Mouse (Mus musculus) thymus, adult 2 months (tissue): Measurements from ENCODE around the gene Zdhhc5. TPM values are rescaled to one million over a fixed set of nuclear protein-coding genes. Genes with fewer than 3 reads are reported as not detected.

ENCODE experiments used
- DNase-seq: peaks from one replicate; pipeline ENCODE4 v3.0.0; 2021
- H3K27ac ChIP-seq: fragments of 200-500 bp; 2 replicates; pipeline ENCODE4 v1.5.1; 2012; ENCODE audit warnings: low read length, control low read depth; ENCODE audit not compliant: control insufficient read depth, insufficient read depth
- H3K27me3 ChIP-seq: fragments of 200-500 bp; 2 replicates; pipeline ENCODE4 v1.6.1; 2012; ENCODE audit warnings: mild to moderate bottlenecking, low read length, moderate library complexity, mixed read lengths; ENCODE audit not compliant: control insufficient read depth, insufficient read depth
- H3K36me3 ChIP-seq: fragments of 200-500 bp; 2 replicates; pipeline ENCODE4 v1.6.1; 2012; ENCODE audit warnings: mild to moderate bottlenecking, low read length, moderate library complexity; ENCODE audit not compliant: control insufficient read depth, insufficient read depth
- H3K4me1 ChIP-seq: fragments of 200-500 bp; replicated peaks from 2 replicates; pipeline ENCODE4 v1.6.1; 2012; ENCODE audit warnings: low read length; ENCODE audit not compliant: control insufficient read depth, insufficient read depth
- H3K4me3 ChIP-seq: fragments of 200-500 bp; 2 replicates; pipeline ENCODE4 v1.5.1; 2012; ENCODE audit warnings: mild to moderate bottlenecking, low read length, control low read depth, moderate library complexity; ENCODE audit not compliant: control insufficient read depth, insufficient read depth
- CTCF ChIP-seq: fragments of 200-500 bp; IDR thresholded peaks from 2 replicates; pipeline ENCODE4 v1.5.1; 2012; ENCODE audit warnings: mild to moderate bottlenecking, control low read depth, low read length, moderate library complexity, borderline replicate concordance; ENCODE audit not compliant: control insufficient read depth, poor library complexity, insufficient read depth; ENCODE audit errors: extremely low read depth
- POLR2A ChIP-seq: fragments of 200-500 bp; IDR thresholded peaks from 2 replicates; pipeline ENCODE4 v1.6.1; 2012; ENCODE audit warnings: mild to moderate bottlenecking, low read length, control low read depth, moderate library complexity; ENCODE audit not compliant: control insufficient read depth, poor library complexity, insufficient read depth; ENCODE audit errors: extremely low read depth
- WGBS: fragments of 180-500 bp; shearing (Covaris S2); methylation state at CpG from one replicate; pipeline ENCODE4 v1.1.7; 2018; 5-methylcytosine and 5-hydroxymethylcytosine counted together
- polyA plus RNA-seq: library from polyadenylated mRNA; depleted of rRNA; stranded (reverse); fragments of >200 nt; gene quantifications from 2 replicates; pipeline ENCODE4 v1.2.3, GENCODE M21; 2012

Zdhhc5 gene
- polyA plus RNA-seq, 1 experiment: 57.1 TPM

- Histone ChIP-seq H3K27me3 (no peaks in the 10 kb centered on the region), H3K4me1 (no peaks in the 10 kb centered on the region), H3K36me3 (peaks cover 35% of the 10 kb centered on the region), H3K27ac (no peak overlapping the region), H3K4me3 (no peak overlapping the region)
- no peak for TF ChIP-seq CTCF
- TF ChIP-seq POLR2A: no peak
- DNase-seq: no peak
- WGBS: 94% methylated on average over 1 of the region's 1 CpGs
Observed at GRCm38 (mm10) chr2:84705295-84705694, 9.7 kb downstream of the Zdhhc5 start.

- peaks cover 32% of the 10 kb centered on the region for H3K36me3 ChIP-seq
- H3K27me3 ChIP-seq: no peaks in the 10 kb centered on the region
- H3K27ac ChIP-seq: no peak overlapping the region
- WGBS: 93% methylated on average over 5 of the region's 5 CpGs
- no peak for DNase-seq
- no peak for TF ChIP-seq CTCF
- TF ChIP-seq POLR2A: no peak
- no peaks in the 10 kb centered on the region for H3K4me1 ChIP-seq
- no peak overlapping the region for H3K4me3 ChIP-seq
Observed at GRCm38 (mm10) chr2:84704329-84704728, 10.7 kb downstream of the Zdhhc5 start.

- Histone ChIP-seq H3K36me3 (peaks cover 27% of the 10 kb centered on the region), H3K4me1 (no peaks in the 10 kb centered on the region), H3K4me3 (no peak overlapping the region), H3K27ac (no peak overlapping the region), H3K27me3 (no peaks in the 10 kb centered on the region)
- DNase-seq: no peak
- 97% methylated on average over 1 of the region's 1 CpGs for WGBS
- no peak for TF ChIP-seq POLR2A
- no peak for TF ChIP-seq CTCF
Observed at GRCm38 (mm10) chr2:84703497-84703896, 11.5 kb downstream of the Zdhhc5 start.

- TF ChIP-seq POLR2A (no peak), CTCF (no peak)
- H3K4me3 ChIP-seq: no peak overlapping the region
- peaks cover 59% of the 10 kb centered on the region for H3K36me3 ChIP-seq
- 94% methylated on average over 5 of the region's 5 CpGs for whole genome bisulfite sequencing
- no peak overlapping the region for H3K27ac ChIP-seq
- no peaks in the 10 kb centered on the region for H3K4me1 ChIP-seq
- DNase-seq: no peak
- no peaks in the 10 kb centered on the region for H3K27me3 ChIP-seq
Observed at GRCm38 (mm10) chr2:84695007-84695695, 19.8 kb downstream of the Zdhhc5 start.

GRCm38 (mm10) chr2:84690050-84690449 lies 24.9 kb downstream of the Zdhhc5 start:
- no peak overlapping the region for H3K27ac ChIP-seq
- TF ChIP-seq POLR2A (no peak), CTCF (no peak)
- no peaks in the 10 kb centered on the region for H3K4me1 ChIP-seq
- H3K27me3 ChIP-seq: no peaks in the 10 kb centered on the region
- H3K4me3 ChIP-seq: no peak overlapping the region
- 95% methylated on average over 12 of the region's 12 CpGs for WGBS
- DNase-seq: no peak
- H3K36me3 ChIP-seq: peaks cover 84% of the 10 kb centered on the region

GRCm38 (mm10) chr2:84688080-84688844 lies 26.7 kb downstream of the Zdhhc5 start:
- Histone ChIP-seq H3K27ac (no peak overlapping the region), H3K4me1 (no peaks in the 10 kb centered on the region), H3K36me3 (peaks cover 71% of the 10 kb centered on the region), H3K27me3 (no peaks in the 10 kb centered on the region), H3K4me3 (no peak overlapping the region)
- TF ChIP-seq CTCF (no peak), POLR2A (no peak)
- WGBS: 97% methylated on average over 2 of the region's 2 CpGs
- DNase-seq: no peak
